Mouse (Mus musculus) B cell, adult (primary cell): ENCODE data around the gene Tomm5. TPM values are rescaled to one million over a fixed set of nuclear protein-coding genes. Genes with fewer than 3 reads are reported as not detected.

Experiments used
- total RNA-seq: library from RNA; stranded (reverse); gene quantifications from 4 replicates; pipeline ENCODE4 v1.2.4, GENCODE M21; 2023; ENCODE audit not compliant: inconsistent age

Gene Tomm5
- total RNA-seq, result 44.6 to 47.3 TPM (median 46.9 TPM) in 4 replicates

GRCm38 (mm10) chr4:45107601-45108277 lies at the start of gene Tomm5:
Tomm5 (minus strand) TSS chr4:45108114.

GRCm38 (mm10) chr4:45084021-45084894 lies 23.7 kb downstream of the Tomm5 start, which contains the start of gene Fbxo10:
Fbxo10 (minus strand) TSS chr4:45084604.

Other genes starting within 250 kb of the Tomm5 start
- gene Grhpr, start 126.7 kb downstream of the Tomm5 start, total RNA-seq, result 21.1 to 31.7 TPM (median 22.9 TPM) in 4 replicates
- gene Zbtb5, start 95.7 kb downstream of the Tomm5 start, total RNA-seq, result 14.1 to 17.3 TPM (median 14.9 TPM) in 4 replicates
- gene Polr1e, start 89.5 kb downstream of the Tomm5 start, total RNA-seq, result 23.9 to 29.5 TPM (median 27.3 TPM) in 4 replicates
- gene Fbxo10, start 23.5 kb downstream of the Tomm5 start, total RNA-seq, result 1.4 to 2.7 TPM (median 1.9 TPM) in 4 replicates
- not detected in 4 replicates for gene Frmpd1, start 76.8 kb upstream of the Tomm5 start, total RNA-seq
- gene Trmt10b, start 189.0 kb upstream of the Tomm5 start, total RNA-seq, result 6.0 to 16.6 TPM (median 9.3 TPM) in 4 replicates
- gene Dcaf10, start 234.0 kb upstream of the Tomm5 start, total RNA-seq, result 21.2 to 28.2 TPM (median 22.3 TPM) in 4 replicates
- gene Exosc3, start 234.6 kb upstream of the Tomm5 start, total RNA-seq, result 42.5 to 53.4 TPM (median 46.0 TPM) in 4 replicates